Mouse (Mus musculus) G1E (cell line): ENCODE measurements at regions not wholly inside any gene's neighbourhood (a gene's known extent, or its start where the extent isn't known, plus 50 kb on each side); places are given as distances from the start of the nearest gene placed in this dataset.

ENCODE experiments used
- CTCF ChIP-seq: IDR thresholded peaks from 2 replicates; pipeline ENCODE4 v1.5.1; 2012; ENCODE audit warnings: low read depth, low read length, inconsistent platforms, mixed read lengths
- GATA1 ChIP-seq: IDR thresholded peaks from 2 replicates; pipeline ENCODE4 v1.6.1; 2012; ENCODE audit warnings: borderline replicate concordance, low read length, inconsistent platforms, mixed read lengths
- GATA2 ChIP-seq: IDR thresholded peaks from 2 replicates; pipeline ENCODE4 v1.6.1; 2012; ENCODE audit warnings: low read depth, low read length, inconsistent platforms, borderline replicate concordance

DNA sequence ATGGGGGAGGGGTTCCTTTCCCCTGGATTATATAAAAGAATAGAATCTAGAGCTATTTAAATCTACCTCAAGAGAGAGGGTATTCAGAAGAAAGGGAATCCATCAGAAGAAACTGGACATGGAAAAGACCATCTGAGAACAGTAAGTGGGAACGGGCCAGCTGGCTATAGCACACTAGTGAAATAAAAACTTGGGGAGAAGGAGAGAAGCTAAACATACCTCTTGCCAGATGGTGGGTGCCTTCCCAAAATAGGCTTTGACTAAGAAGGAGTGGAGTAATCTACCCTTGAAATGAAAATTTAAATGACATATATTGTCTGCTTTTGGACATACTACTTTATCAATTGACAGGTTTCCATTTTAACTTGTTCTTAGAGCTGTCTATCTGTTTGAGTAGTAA lies 657.6 kb downstream of the Inhba start:
- TF ChIP-seq CTCF (no peak), GATA2 (no peak), GATA1 (no peak)
